Mouse (Mus musculus): ENCODE data around the gene Nap1l3. TPM values are rescaled to one million over a fixed set of nuclear protein-coding genes. Genes with fewer than 3 reads are reported as not detected.

Nap1l3 gene
- not detected in 2 replicates for polyA plus RNA-seq (2012)

GRCm38 (mm10) chrX:122396781-122397581 lies at the start of gene Nap1l3:
TSS of gene Nap1l3 (minus strand) at chrX:122397401.
- no peak for TF ChIP-seq GATA1 (IDR thresholded peaks at IDR 0.05; ENCODE audit: low read length)

GRCm38 (mm10) chrX:122397652-122398051 lies 451 bp upstream of the Nap1l3 start:
- no peak for TF ChIP-seq GATA1 (IDR thresholded peaks at IDR 0.05; ENCODE audit: low read length)
